Mouse (Mus musculus) bone marrow, adult 2 months (tissue): ENCODE measurements around the gene Tnfsfm13.

Experiments used
- CTCF ChIP-seq: fragments of 200-500 bp; IDR thresholded peaks from 2 replicates; pipeline ENCODE4 v1.5.1; 2011; ENCODE audit warnings: low read length, control low read depth; ENCODE audit not compliant: control insufficient read depth, insufficient read depth
- POLR2A ChIP-seq: fragments of 200-500 bp; IDR thresholded peaks from 2 replicates; pipeline ENCODE4 v1.6.1; 2011; ENCODE audit warnings: low read depth, mild to moderate bottlenecking, control low read depth, low read length, borderline replicate concordance; ENCODE audit not compliant: control insufficient read depth

DNA sequence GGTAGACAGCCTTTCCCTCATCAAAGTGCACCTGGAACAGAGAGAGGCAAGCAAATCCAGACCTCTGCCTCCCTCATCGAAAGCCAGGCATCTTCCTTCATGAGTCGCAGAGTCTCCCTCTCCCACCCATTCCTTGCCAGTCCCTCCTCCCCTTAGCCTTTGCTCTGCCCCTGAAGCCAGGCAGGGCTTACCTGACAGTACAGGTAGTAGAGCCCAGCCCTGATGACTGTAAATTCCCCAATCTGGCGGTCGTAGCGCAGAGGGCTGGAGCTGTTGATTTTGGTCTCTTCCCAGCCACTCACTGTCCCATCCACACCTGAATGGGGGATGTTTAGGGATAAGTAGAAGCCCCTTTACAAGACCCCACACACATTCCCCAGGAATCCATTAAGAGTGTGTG is 8.8 kb downstream of the Tnfsfm13 start:
- TF ChIP-seq CTCF = no peak
- no peak for TF ChIP-seq POLR2A
